Mouse (Mus musculus) forebrain, embryonic 15.5 days (tissue): ENCODE measurements around the gene Vcp. TPM values are rescaled to one million over a fixed set of nuclear protein-coding genes. Genes with fewer than 3 reads are reported as not detected.

Experiments used
- polyA plus RNA-seq: library from polyadenylated mRNA; unstranded; fragments of >200 nt; fragmentation: Nextera tagmentation; extraction: Ambion mirVana; gene quantifications from 2 replicates; pipeline ENCODE4 v1.2.1, GENCODE M21; 2015

Vcp gene
- polyA plus RNA-seq, 1 experiment from 2014 or later: 521 TPM

Other genes starting within 250 kb of the Vcp start
- 0.43 and 0.51 TPM in 2 replicates for gene Ccl19, start 243.9 kb downstream of the Vcp start, polyA plus RNA-seq
- 0.59 and 0.80 TPM in 2 replicates for gene Ccl21a, start 226.5 kb downstream of the Vcp start, polyA plus RNA-seq
- gene Fam205a1, start 146.6 kb downstream of the Vcp start, polyA plus RNA-seq: 0.05 TPM in 1 of 2 replicates, not detected in the other
- 0.41 and 0.51 TPM in 2 replicates for gene Gm12394, start 143.7 kb downstream of the Vcp start, polyA plus RNA-seq
- 1.6 and 1.8 TPM in 2 replicates for gene Fam205c, start 126.3 kb downstream of the Vcp start, polyA plus RNA-seq
- gene Phf24, start 83.8 kb downstream of the Vcp start, polyA plus RNA-seq: 20.5 and 22.2 TPM in 2 replicates
- 49.3 and 55.1 TPM in 2 replicates for gene Dnajb5, start 50.7 kb downstream of the Vcp start, polyA plus RNA-seq
- 0.41 TPM in 2 replicates for gene 1700022I11Rik, start 30.9 kb downstream of the Vcp start, polyA plus RNA-seq
- 28.1 and 29.9 TPM in 2 replicates for gene Fancg, start 10.0 kb upstream of the Vcp start, polyA plus RNA-seq
- 23.2 and 23.8 TPM in 2 replicates for gene Pigo, start 25.3 kb upstream of the Vcp start, polyA plus RNA-seq
- gene Stoml2, start 31.2 kb upstream of the Vcp start, polyA plus RNA-seq: 259 and 263 TPM in 2 replicates
- gene Fam214b, start 45.7 kb upstream of the Vcp start, polyA plus RNA-seq: 44.8 and 45.3 TPM in 2 replicates
- 17.9 and 18.7 TPM in 2 replicates for gene Unc13b, start 58.4 kb upstream of the Vcp start, polyA plus RNA-seq